Mouse (Mus musculus): Measurements from ENCODE around the gene Csf2rb2.
"Not testable (repeated sequence)": the region's sequence is repeated elsewhere in the genome, so short reads cannot be mapped to it uniquely, and the experiment has no call there.

- not testable (repeated sequence) for TF ChIP-seq CTCF (IDR thresholded peaks at IDR 0.05; ENCODE audit: low read depth, low read length); POLR2A (IDR thresholded peaks at IDR 0.05; ENCODE audit: extremely low read depth, insufficient read depth, low read length)
Measured at GRCm38 (mm10) chr15:78327753-78328341, 22.3 kb upstream of the Csf2rb2 start.
